Mouse (Mus musculus) heart, postnatal 25 days (tissue): Measurements from ENCODE around the gene Rtbdn. TPM values are rescaled to one million over a fixed set of nuclear protein-coding genes. Genes with fewer than 3 reads are reported as not detected.
"Not testable (repeated sequence)": the region's sequence is repeated elsewhere in the genome, so short reads cannot be mapped to it uniquely, and the experiment has no call there.

Experiments
- DNase-seq: peaks from one replicate; pipeline ENCODE4 v3.0.0; 2022; ENCODE audit warnings: low spot score
- intact Hi-C: fragments of 180-260 bp; cut with DNase I; formaldehyde crosslinking; loops from one replicate; pipeline ENCODE4 v1.15.1; 2025
- total RNA-seq, 2 experiments: library from RNA; stranded (reverse); gene quantifications; 2 replicates each; pipeline ENCODE4 v1.2.3; 2021

The Rtbdn gene
- not detected for total RNA-seq

GRCm38 (mm10) chr8:84946528-84947240 lies at the start of gene Rtbdn:
TSS of gene Rtbdn (plus strand) at chr8:84946991.
- DNase-seq = no peak
- intact Hi-C loops = no loop called here

- intact Hi-C loops = no loop called here
Observed at GRCm38 (mm10) chr8:84901071-84901470, 45.7 kb upstream of the Rtbdn start.

GRCm38 (mm10) chr8:84901752-84902151 lies 45.0 kb upstream of the Rtbdn start, which contains the start of gene Klf1:
TSS of gene Klf1 (plus strand) at chr8:84901928.
- intact Hi-C loops = loop anchor here (2.0 kb wide), 1 partner anchor 45 kb away; the partner anchor contains the start of gene Farsa
- DNase-seq = no peak

More at GRCm38 (mm10) chr8:84901071-84901470, 45.7 kb upstream of the Rtbdn start:
- no peak for DNase-seq

GRCm38 (mm10) chr8:84902367-84902919 lies 44.3 kb upstream of the Rtbdn start:
- intact Hi-C loops = loop anchor here (2.0 kb wide), 1 partner anchor 46 kb away; the partner anchor contains the start of gene Farsa

GRCm38 (mm10) chr8:84902920-84903661 lies 43.7 kb upstream of the Rtbdn start:
- intact Hi-C loops = loop anchor here (2.0 kb wide), 1 partner anchor 46 kb away; the partner anchor contains the start of gene Farsa
- DNase-seq = peak; percentile 83

More at GRCm38 (mm10) chr8:84902367-84902919, 44.3 kb upstream of the Rtbdn start:
- DNase-seq = no peak

GRCm38 (mm10) chr8:84904351-84904750 lies 42.4 kb upstream of the Rtbdn start:
- DNase-seq = no peak
- intact Hi-C loops = no loop called here

- intact Hi-C loops = no loop called here
- DNase-seq = no peak
Observed at GRCm38 (mm10) chr8:84907037-84907436, 39.8 kb upstream of the Rtbdn start.

GRCm38 (mm10) chr8:84907493-84907892 lies 39.3 kb upstream of the Rtbdn start:
- no peak for DNase-seq
- intact Hi-C loops = no loop called here

GRCm38 (mm10) chr8:84907979-84908378 lies 38.8 kb upstream of the Rtbdn start:
- DNase-seq = not testable (repeated sequence)

GRCm38 (mm10) chr8:84908421-84909161 lies 38.2 kb upstream of the Rtbdn start, which contains the start of gene Dnase2a:
TSS of gene Dnase2a (plus strand) at chr8:84908560.
- DNase-seq = peak; percentile 96
- intact Hi-C loops = no loop called here

More at GRCm38 (mm10) chr8:84907979-84908378, 38.8 kb upstream of the Rtbdn start:
- intact Hi-C loops = not testable (repeated sequence)

GRCm38 (mm10) chr8:84909162-84909767 lies 37.5 kb upstream of the Rtbdn start:
- intact Hi-C loops = no loop called here

GRCm38 (mm10) chr8:84909949-84910348 lies 36.8 kb upstream of the Rtbdn start:
- DNase-seq = no peak
- intact Hi-C loops = loop anchor here (5.0 kb wide), 1 partner anchor 82 kb away; the partner anchor contains the start of gene Hook2

More at GRCm38 (mm10) chr8:84909162-84909767, 37.5 kb upstream of the Rtbdn start:
- no peak for DNase-seq

GRCm38 (mm10) chr8:84910551-84910950 lies 36.2 kb upstream of the Rtbdn start:
- no peak for DNase-seq
- intact Hi-C loops = loop anchor here (5.0 kb wide), 1 partner anchor 82 kb away; the partner anchor contains the start of gene Hook2

- DNase-seq = no peak
Observed at GRCm38 (mm10) chr8:84911854-84912253, 34.9 kb upstream of the Rtbdn start.

GRCm38 (mm10) chr8:84912391-84912790 lies 34.4 kb upstream of the Rtbdn start:
- intact Hi-C loops = loop anchor here (5.0 kb wide), 1 partner anchor 80 kb away; the partner anchor contains the start of gene Hook2
- DNase-seq = no peak

More at GRCm38 (mm10) chr8:84911854-84912253, 34.9 kb upstream of the Rtbdn start:
- intact Hi-C loops = loop anchor here (5.0 kb wide), 1 partner anchor 80 kb away; the partner anchor contains the start of gene Hook2

- DNase-seq = peak; percentile 33
- intact Hi-C loops = loop anchor here (5.0 kb wide), 1 partner anchor 79 kb away; the partner anchor contains the start of gene Hook2
Observed at GRCm38 (mm10) chr8:84912895-84913501, 33.8 kb upstream of the Rtbdn start.

GRCm38 (mm10) chr8:84913502-84913900 lies 33.3 kb upstream of the Rtbdn start:
- intact Hi-C loops = loop anchor here (5.0 kb wide), 1 partner anchor 79 kb away; the partner anchor contains the start of gene Hook2

GRCm38 (mm10) chr8:84913960-84914359 lies 32.8 kb upstream of the Rtbdn start:
- DNase-seq = no peak

More at GRCm38 (mm10) chr8:84913502-84913900, 33.3 kb upstream of the Rtbdn start:
- DNase-seq = no peak

More at GRCm38 (mm10) chr8:84913960-84914359, 32.8 kb upstream of the Rtbdn start:
- intact Hi-C loops = loop anchor here (5.0 kb wide), 1 partner anchor 78 kb away; the partner anchor contains the start of gene Hook2
